Mouse (Mus musculus) fibroblast of lung, adult 2 months (primary cell): ENCODE measurements around the gene Pde7b.

ENCODE experiments used
- DNase-seq: peaks from one replicate; pipeline ENCODE4 v3.0.0-alpha.2; 2011; ENCODE audit warnings: low read depth

The Pde7b gene

DNA sequence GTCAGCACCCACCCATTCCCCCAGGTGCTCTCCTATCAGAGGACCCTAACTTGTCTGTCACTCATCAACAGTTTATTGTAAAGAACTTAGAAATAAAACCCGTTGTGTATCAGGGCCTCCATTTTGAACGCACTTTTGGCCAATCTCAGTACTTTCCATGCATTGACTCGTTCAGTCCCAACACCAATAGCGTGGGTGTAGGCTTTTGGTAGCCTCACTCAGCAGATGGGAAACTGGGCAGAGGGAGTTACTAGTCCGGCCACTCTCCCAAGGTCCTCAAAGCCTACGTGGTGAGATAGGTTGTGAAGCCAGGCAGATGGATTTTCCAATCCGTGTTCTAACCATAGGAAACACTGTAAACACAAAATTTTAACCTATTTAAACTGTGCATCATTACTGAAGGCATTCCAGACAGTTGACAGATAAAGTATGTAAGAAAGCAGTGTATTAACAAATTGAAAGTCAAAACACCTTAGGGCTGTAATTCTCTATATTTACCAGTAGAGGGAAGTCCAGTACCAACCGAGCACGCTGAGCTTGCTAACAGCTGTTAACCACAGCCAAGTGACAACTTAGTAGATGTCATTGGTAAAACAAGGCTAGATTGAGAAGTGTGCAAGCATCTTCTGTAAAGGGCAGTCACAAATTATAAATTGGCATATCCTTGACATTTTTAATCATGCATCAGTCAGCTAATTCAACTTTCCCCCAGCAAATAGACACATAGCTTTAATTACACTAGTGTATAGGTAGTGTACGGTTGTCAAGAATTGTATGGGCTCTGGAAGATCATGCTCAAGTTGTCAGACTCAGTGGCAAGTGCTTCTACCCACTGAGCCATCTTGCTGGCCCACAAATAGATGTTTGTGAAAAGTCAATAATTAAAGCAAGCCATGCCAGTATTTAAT, 363.1 kb downstream of the Pde7b start:
- DNase-seq, result no peak

DNA sequence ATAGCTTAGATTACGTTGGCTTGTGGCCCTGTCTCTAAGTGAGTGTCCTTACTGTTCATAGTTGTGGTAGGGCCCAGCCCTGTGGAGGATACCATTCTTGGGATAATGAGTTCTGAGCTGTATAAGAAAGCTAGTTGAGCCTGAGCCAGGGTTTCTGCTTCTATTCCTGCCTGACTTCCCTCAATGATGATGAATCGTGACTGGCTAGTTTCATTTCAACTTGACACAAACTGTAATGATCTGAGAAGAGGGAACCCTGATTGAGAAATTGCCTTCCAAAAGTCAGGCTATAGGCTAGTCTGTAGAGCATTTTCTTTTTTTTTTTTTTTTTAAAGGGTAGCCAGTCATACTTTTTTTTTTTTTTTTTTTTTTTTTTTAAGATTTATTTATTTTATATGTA, 376.0 kb downstream of the Pde7b start:
- no peak for DNase-seq
